Mouse (Mus musculus): Measurements from ENCODE around the gene Exoc8. TPM values are rescaled to one million over a fixed set of nuclear protein-coding genes. Genes with fewer than 3 reads are reported as not detected.

Exoc8 gene
- polyA plus RNA-seq, 1 experiment, result 8.2 TPM

DNA sequence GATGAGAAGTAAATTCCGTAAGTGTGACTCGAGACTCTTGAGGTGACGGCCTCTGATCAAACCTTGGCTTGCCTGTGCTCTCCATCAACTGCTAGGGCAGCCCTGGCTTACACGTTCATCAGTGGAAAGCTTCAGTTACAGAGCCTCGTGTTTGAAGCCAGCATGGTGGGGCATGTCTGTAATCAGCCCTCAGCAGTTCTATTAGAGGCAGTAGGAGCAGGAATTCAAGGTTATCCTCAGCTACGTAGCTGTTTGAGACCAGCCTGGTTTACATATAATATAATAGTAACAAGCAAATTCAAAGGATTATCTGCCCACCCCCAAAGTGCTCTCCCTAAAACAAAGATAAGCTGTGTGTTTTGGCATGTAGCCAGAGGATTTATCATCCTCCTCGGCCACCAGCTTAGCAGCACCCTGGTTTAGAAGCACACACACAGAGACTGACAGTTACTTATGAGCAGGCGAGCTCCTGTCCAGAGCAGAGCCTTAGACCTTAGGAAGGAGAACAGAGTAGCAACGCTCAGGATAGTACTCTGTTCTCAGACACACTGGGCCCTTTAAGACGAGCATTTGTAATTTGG, 18.5 kb downstream of the Exoc8 start:
- 81% methylated on average over 10 of the region's 10 CpGs for WGBS
- Histone ChIP-seq H3K27me3 (replicated peaks; ENCODE audit: control insufficient read depth, insufficient read depth, low read length) (no peaks in the 10 kb centered on the region), H3K36me3 (ENCODE audit: control insufficient read depth, insufficient read depth, low read length) (peaks cover 7% of the 10 kb centered on the region), H3K4me1 (ENCODE audit: control insufficient read depth, insufficient read depth, low read length) (no peaks in the 10 kb centered on the region), H3K4me3 (ENCODE audit: insufficient read depth, low read depth, low read length) (no peak overlapping the region), H3K27ac (ENCODE audit: insufficient read depth, low read depth, low read length) (no peak overlapping the region)
- TF ChIP-seq POLR2A (IDR thresholded peaks at IDR 0.05; ENCODE audit: low read depth, low read length) (no peak), CTCF (conservative IDR thresholded peaks at IDR 0.05; ENCODE audit: insufficient read depth, insufficient read length, low read depth, low read length) (no peak)
- DNase-seq, result no peak

DNA sequence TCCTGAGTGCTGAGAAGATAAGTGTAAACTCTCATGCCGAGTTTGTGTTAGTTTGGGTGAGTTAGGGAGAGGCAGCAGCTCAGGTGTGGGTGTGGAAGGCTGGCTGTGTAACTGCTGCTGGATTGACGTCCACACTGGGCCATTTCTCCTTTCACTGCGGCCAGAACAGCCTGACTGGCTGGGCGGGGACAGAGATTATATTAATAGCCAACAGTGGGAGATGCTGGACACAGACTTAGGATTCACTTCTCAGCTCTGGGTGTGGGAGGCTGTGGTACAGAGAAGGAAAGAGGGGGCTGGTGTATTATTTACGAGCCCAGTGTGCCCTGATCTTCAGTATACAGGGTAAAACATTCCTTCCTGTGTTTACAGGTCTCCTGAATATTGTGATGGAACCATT, 19.4 kb downstream of the Exoc8 start:
- Histone ChIP-seq H3K27me3 (replicated peaks; ENCODE audit: control insufficient read depth, insufficient read depth, low read length) (no peaks in the 10 kb centered on the region), H3K36me3 (ENCODE audit: control insufficient read depth, insufficient read depth, low read length) (peaks cover 4% of the 10 kb centered on the region), H3K27ac (ENCODE audit: insufficient read depth, low read depth, low read length) (no peak overlapping the region), H3K4me3 (ENCODE audit: insufficient read depth, low read depth, low read length) (no peak overlapping the region), H3K4me1 (ENCODE audit: control insufficient read depth, insufficient read depth, low read length) (no peaks in the 10 kb centered on the region)
- TF ChIP-seq CTCF (conservative IDR thresholded peaks at IDR 0.05; ENCODE audit: insufficient read depth, insufficient read length, low read depth, low read length) (no peak), POLR2A (IDR thresholded peaks at IDR 0.05; ENCODE audit: low read depth, low read length) (no peak)
- DNase-seq, result no peak
- WGBS, result 79% methylated on average over 5 of the region's 5 CpGs

DNA sequence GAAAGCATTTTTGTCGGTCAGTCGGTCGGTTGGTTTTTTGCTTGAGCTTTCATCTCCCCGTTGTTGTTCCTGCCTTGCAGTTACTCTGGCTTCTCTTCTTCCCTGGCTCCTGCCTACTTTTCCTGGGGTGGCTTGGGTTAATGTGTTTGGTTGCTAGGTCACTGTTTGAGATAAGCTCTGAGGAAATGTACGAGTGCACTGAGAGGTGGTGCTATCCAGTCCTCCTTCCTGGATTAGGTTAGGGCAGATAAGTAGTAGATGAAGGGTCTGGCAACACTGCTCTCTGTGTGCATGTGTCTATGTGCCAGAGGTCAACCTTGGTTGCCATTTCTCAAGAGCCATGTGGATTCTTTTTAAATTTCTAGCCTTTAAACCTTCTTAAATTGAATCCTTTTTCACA, 24.8 kb downstream of the Exoc8 start:
- Histone ChIP-seq H3K4me1 (ENCODE audit: control insufficient read depth, insufficient read depth, low read length) (no peaks in the 10 kb centered on the region), H3K27me3 (replicated peaks; ENCODE audit: control insufficient read depth, insufficient read depth, low read length) (no peaks in the 10 kb centered on the region), H3K36me3 (ENCODE audit: control insufficient read depth, insufficient read depth, low read length) (no peaks in the 10 kb centered on the region; the same call in 1 of the 2 replicates), H3K27ac (ENCODE audit: insufficient read depth, low read depth, low read length) (no peak overlapping the region), H3K4me3 (ENCODE audit: insufficient read depth, low read depth, low read length) (no peak overlapping the region)
- WGBS, result 86% methylated on average over 5 of the region's 5 CpGs
- TF ChIP-seq CTCF (conservative IDR thresholded peaks at IDR 0.05; ENCODE audit: insufficient read depth, insufficient read length, low read depth, low read length), result no peak
- no peak for TF ChIP-seq POLR2A (IDR thresholded peaks at IDR 0.05; ENCODE audit: low read depth, low read length)
- no peak for DNase-seq

DNA sequence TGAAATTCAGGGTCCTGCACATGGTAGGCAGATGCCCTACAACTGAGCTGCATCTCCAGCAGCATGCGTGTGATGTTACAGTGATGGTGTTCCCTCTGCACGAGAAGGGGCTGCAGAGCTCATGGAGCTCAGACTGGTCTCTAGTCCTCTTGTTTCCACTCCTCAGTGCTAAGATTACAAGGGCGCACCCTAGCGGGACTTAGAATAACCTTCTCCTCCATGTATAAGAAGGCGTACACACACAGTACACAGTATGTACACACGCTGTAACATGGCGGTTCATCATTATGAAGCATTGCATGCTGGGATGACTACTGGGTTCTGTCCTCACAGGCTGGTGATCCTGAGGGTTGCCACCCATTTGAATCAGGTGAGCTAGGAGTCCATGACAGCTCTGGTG, 25.4 kb downstream of the Exoc8 start:
- H3K27ac ChIP-seq (ENCODE audit: insufficient read depth, low read depth, low read length), result no peak overlapping the region

DNA sequence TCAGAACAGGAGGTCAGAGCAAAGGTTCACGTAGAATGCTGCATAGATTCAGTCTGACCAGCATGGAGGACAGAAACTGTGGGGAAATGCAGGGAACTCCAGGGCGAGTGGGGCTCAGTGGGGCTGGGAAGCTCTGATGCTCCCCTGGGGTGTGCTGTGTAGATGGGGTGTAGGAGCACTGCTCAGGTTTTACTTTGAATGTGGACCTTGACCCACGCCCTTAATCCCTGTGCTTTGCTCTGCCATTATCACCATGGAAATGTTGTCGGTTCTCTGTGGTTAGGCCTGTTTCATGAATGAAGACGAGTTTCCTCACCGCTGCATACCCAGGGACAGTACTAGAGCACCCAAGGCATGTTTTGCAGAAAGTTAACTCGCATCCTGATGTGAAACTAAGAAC, 26.0 kb downstream of the Exoc8 start:
- H3K36me3 ChIP-seq (ENCODE audit: control insufficient read depth, insufficient read depth, low read length), result no peaks in the 10 kb centered on the region
- no peak overlapping the region for H3K4me3 ChIP-seq (ENCODE audit: insufficient read depth, low read depth, low read length)
- no peak for TF ChIP-seq POLR2A (IDR thresholded peaks at IDR 0.05; ENCODE audit: low read depth, low read length)
- TF ChIP-seq CTCF (conservative IDR thresholded peaks at IDR 0.05; ENCODE audit: insufficient read depth, insufficient read length, low read depth, low read length), result no peak
- no peak for DNase-seq
- H3K4me1 ChIP-seq (ENCODE audit: control insufficient read depth, insufficient read depth, low read length), result no peaks in the 10 kb centered on the region
- 85% methylated on average over 7 of the region's 7 CpGs for WGBS
- H3K27me3 ChIP-seq (replicated peaks; ENCODE audit: control insufficient read depth, insufficient read depth, low read length), result no peaks in the 10 kb centered on the region
- H3K27ac ChIP-seq (ENCODE audit: insufficient read depth, low read depth, low read length), result no peak overlapping the region

More for the DNA sequence above, 25.4 kb downstream of the Exoc8 start:
- no peak for DNase-seq
- no peaks in the 10 kb centered on the region for H3K4me1 ChIP-seq (ENCODE audit: control insufficient read depth, insufficient read depth, low read length)
- 96% methylated on average over 7 of the region's 7 CpGs for WGBS
- no peak overlapping the region for H3K4me3 ChIP-seq (ENCODE audit: insufficient read depth, low read depth, low read length)
- H3K27me3 ChIP-seq (replicated peaks; ENCODE audit: control insufficient read depth, insufficient read depth, low read length), result no peaks in the 10 kb centered on the region
- H3K36me3 ChIP-seq (ENCODE audit: control insufficient read depth, insufficient read depth, low read length), result no peaks in the 10 kb centered on the region
- TF ChIP-seq POLR2A (IDR thresholded peaks at IDR 0.05; ENCODE audit: low read depth, low read length), result no peak
- TF ChIP-seq CTCF (conservative IDR thresholded peaks at IDR 0.05; ENCODE audit: insufficient read depth, insufficient read length, low read depth, low read length), result no peak

DNA sequence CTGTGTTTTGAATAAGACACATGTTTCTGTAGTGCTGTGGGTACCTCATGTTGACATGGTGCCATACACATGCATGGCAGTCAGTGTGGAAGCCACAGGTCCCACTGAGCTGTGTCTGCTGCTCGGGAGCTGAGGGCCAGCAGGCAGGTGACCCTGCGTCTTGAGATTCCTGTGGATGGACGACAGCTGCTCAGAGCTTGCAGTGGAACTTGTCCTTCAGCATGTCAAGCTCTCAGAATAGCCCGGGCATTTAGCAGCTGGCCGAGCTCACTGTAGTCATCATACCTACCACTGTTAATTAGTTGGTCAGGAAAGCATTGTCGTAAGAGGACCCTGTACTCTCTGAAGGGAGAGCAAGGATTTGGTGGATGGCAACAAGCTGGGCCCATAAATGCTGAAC, 27.8 kb downstream of the Exoc8 start:
- TF ChIP-seq POLR2A (IDR thresholded peaks at IDR 0.05; ENCODE audit: low read depth, low read length), result no peak
- no peak for TF ChIP-seq CTCF (conservative IDR thresholded peaks at IDR 0.05; ENCODE audit: insufficient read depth, insufficient read length, low read depth, low read length)
- no peak overlapping the region for H3K27ac ChIP-seq (ENCODE audit: insufficient read depth, low read depth, low read length)
- no peak for DNase-seq
- H3K27me3 ChIP-seq (replicated peaks; ENCODE audit: control insufficient read depth, insufficient read depth, low read length), result no peaks in the 10 kb centered on the region
- no peak overlapping the region for H3K4me3 ChIP-seq (ENCODE audit: insufficient read depth, low read depth, low read length)
- H3K4me1 ChIP-seq (ENCODE audit: control insufficient read depth, insufficient read depth, low read length), result no peaks in the 10 kb centered on the region
- 56% methylated on average over 6 of the region's 6 CpGs for WGBS
- H3K36me3 ChIP-seq (ENCODE audit: control insufficient read depth, insufficient read depth, low read length), result no peaks in the 10 kb centered on the region

DNA sequence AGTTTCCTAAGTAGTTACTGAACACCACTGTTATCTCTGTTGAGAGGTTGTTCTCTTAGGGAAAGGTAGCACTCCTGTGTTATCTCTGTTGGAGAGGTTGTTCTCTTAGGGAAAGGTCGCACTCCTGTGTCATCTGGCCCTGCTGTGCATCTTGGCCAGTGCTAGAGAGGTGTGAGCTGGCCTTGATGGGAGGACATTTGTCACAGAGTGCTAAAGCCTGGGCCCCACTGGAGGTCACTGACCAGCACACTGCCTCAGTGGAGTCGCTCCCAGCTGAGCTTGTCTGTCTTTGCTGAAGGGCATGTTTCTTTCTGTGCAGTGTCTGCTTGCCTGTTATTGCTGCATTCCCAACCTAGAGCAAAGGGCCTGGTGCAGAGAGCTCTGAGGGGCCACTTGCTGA, 30.4 kb downstream of the Exoc8 start:
- TF ChIP-seq CTCF (conservative IDR thresholded peaks at IDR 0.05; ENCODE audit: insufficient read depth, insufficient read length, low read depth, low read length) (no peak), POLR2A (IDR thresholded peaks at IDR 0.05; ENCODE audit: low read depth, low read length) (no peak)
- 49% methylated on average over 2 of the region's 2 CpGs for WGBS
- peaks cover 5% of the 10 kb centered on the region; the same call in 1 of the 2 replicates for H3K4me1 ChIP-seq (ENCODE audit: control insufficient read depth, insufficient read depth, low read length)
- H3K27me3 ChIP-seq (replicated peaks; ENCODE audit: control insufficient read depth, insufficient read depth, low read length), result no peaks in the 10 kb centered on the region
- no peak overlapping the region for H3K4me3 ChIP-seq (ENCODE audit: insufficient read depth, low read depth, low read length)
- no peaks in the 10 kb centered on the region for H3K36me3 ChIP-seq (ENCODE audit: control insufficient read depth, insufficient read depth, low read length)
- DNase-seq, result no peak
- H3K27ac ChIP-seq (ENCODE audit: insufficient read depth, low read depth, low read length), result no peak overlapping the region
